Mouse (Mus musculus) kidney, adult 2 months (tissue): ENCODE data around the gene Apopt1. TPM values are rescaled to one million over a fixed set of nuclear protein-coding genes. Genes with fewer than 3 reads are reported as not detected.

Experiments used
- DNase-seq: peaks from one replicate; pipeline ENCODE4 v3.0.0; 2021
- H3K27ac ChIP-seq: fragments of 200-500 bp; 2 replicates; pipeline ENCODE4 v1.5.1; 2012; ENCODE audit warnings: low read depth, low read length, control low read depth, inconsistent platforms; ENCODE audit not compliant: insufficient read depth
- H3K27me3 ChIP-seq: fragments of 200-500 bp; replicated peaks from 2 replicates; pipeline ENCODE4 v1.6.1; 2012; ENCODE audit warnings: mild to moderate bottlenecking, moderate library complexity, low read length, inconsistent platforms; ENCODE audit not compliant: control insufficient read depth, insufficient read depth
- H3K36me3 ChIP-seq: fragments of 200-500 bp; 2 replicates; pipeline ENCODE4 v1.6.1; 2012; ENCODE audit warnings: mild to moderate bottlenecking, moderate library complexity, low read length, inconsistent platforms; ENCODE audit not compliant: control insufficient read depth, insufficient read depth
- H3K4me1 ChIP-seq: fragments of 200-500 bp; 2 replicates; pipeline ENCODE4 v1.6.1; 2011; ENCODE audit warnings: low read length; ENCODE audit not compliant: control insufficient read depth, insufficient read depth
- H3K4me3 ChIP-seq: fragments of 200-500 bp; 2 replicates; pipeline ENCODE4 v1.5.1; 2011; ENCODE audit warnings: mild to moderate bottlenecking, low read depth, low read length, control low read depth; ENCODE audit not compliant: insufficient read depth
- CTCF ChIP-seq: fragments of 200-500 bp; conservative IDR thresholded peaks from 2 replicates; pipeline ENCODE4 v1.5.1; 2011; ENCODE audit warnings: low read depth, mild to moderate bottlenecking, control low read depth, low read length, moderate library complexity, mixed read lengths; ENCODE audit not compliant: insufficient read depth, insufficient read length
- POLR2A ChIP-seq: fragments of 200-500 bp; IDR thresholded peaks from one replicate; pipeline ENCODE4 v1.6.1; 2011; ENCODE audit warnings: low read depth, low read length, control low read depth
- WGBS: fragments of 180-500 bp; shearing (Covaris S2); methylation state at CpG from one replicate; pipeline ENCODE4 v1.1.7; 2018; 5-methylcytosine and 5-hydroxymethylcytosine counted together
- polyA plus RNA-seq: library from polyadenylated mRNA; depleted of rRNA; stranded (reverse); fragments of >200 nt; gene quantifications from 2 replicates; pipeline ENCODE4 v1.2.3, GENCODE M21; 2012

The Apopt1 gene
- polyA plus RNA-seq, 1 experiment, result 68.4 TPM

DNA sequence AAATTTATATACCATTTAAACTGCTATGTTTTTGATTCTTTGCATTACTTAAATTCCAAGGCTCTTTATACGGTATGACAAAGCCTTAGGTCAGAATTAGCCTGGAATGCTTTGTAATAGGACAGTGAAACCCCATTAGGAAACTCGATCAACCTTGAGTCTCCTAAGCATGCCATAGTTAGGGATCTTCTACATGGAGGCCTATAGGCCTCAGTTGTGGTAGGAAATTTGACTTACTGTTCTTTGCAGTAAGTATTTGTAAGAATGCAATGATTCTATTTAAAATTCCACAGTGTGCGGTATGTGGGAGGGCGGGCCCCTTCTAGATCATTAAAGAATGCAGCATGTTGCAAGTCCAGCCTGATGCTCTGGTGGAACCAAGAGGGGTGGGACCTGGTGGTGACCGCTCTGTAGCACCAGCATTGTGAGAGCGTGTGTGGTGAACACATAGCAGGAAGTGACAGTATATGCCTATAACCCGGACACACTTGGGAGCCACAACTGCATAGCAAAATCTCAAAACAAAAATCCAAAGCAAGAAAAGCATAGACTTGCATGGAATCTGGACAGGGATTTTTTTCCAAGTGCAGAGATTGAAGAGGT, 47.3 kb downstream of the Apopt1 start:
- H3K27ac ChIP-seq, result no peak overlapping the region
- TF ChIP-seq CTCF (no peak), POLR2A (no peak)
- H3K27me3 ChIP-seq, result no peaks in the 10 kb centered on the region
- no peak for DNase-seq
- H3K36me3 ChIP-seq, result no peaks in the 10 kb centered on the region
- 55% methylated on average over 7 of the region's 7 CpGs for WGBS
- no peak overlapping the region for H3K4me3 ChIP-seq
- peaks cover 10% of the 10 kb centered on the region; the same call in 1 of the 2 replicates for H3K4me1 ChIP-seq

DNA sequence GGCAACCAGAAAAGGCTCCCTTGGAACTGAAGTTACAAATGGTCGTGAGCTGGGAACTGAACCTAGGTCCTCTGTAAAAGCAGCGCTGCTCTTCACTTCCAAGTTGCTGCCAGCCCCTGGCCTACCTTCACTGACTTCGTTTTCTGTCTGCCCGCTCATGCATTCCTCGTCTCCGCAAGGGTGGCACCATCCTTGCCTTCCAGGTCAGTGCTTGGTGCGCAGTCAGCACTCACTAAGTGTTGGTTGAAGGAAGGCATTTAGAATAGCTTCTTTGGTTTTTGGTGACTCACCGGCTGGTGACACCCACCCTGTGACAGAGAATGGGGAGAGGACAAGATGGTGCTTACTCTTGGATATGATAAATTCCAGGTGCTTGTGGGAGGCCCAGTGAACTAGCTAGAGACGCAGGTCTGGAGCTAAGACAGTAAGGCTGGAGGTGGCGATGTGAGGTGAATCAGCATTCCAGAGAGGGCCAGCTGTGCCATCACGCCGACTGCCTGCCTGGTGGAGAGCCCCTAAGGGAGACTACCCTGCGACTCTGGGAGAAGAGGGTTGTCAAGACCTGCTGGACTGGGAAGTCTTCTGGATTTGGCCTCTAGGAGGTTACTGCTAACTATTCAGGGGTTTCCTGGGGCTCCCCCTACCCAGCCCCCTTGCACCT, 49.7 kb downstream of the Apopt1 start:
- DNase-seq, result no peak
- H3K4me3 ChIP-seq, result no peak overlapping the region
- no peak overlapping the region for H3K27ac ChIP-seq
- no peaks in the 10 kb centered on the region for H3K36me3 ChIP-seq
- H3K4me1 ChIP-seq, result peaks cover 17% of the 10 kb centered on the region; the same call in 1 of the 2 replicates
- WGBS, result 83% methylated on average over 13 of the region's 13 CpGs
- no peak for TF ChIP-seq POLR2A
- no peak for TF ChIP-seq CTCF
- H3K27me3 ChIP-seq, result no peaks in the 10 kb centered on the region

GRCm38 (mm10) chr12:111766313-111767236, 53.5 kb downstream of the Apopt1 start:
- TF ChIP-seq POLR2A, result no peak
- no peak for TF ChIP-seq CTCF
- peak; percentile 42 for DNase-seq
- Histone ChIP-seq H3K4me3 (no peak overlapping the region), H3K4me1 (peaks cover 24% of the 10 kb centered on the region; the same call in 1 of the 2 replicates), H3K27ac (no peak overlapping the region), H3K27me3 (no peaks in the 10 kb centered on the region), H3K36me3 (no peaks in the 10 kb centered on the region)
- WGBS, result 61% methylated on average over 16 of the region's 16 CpGs

DNA sequence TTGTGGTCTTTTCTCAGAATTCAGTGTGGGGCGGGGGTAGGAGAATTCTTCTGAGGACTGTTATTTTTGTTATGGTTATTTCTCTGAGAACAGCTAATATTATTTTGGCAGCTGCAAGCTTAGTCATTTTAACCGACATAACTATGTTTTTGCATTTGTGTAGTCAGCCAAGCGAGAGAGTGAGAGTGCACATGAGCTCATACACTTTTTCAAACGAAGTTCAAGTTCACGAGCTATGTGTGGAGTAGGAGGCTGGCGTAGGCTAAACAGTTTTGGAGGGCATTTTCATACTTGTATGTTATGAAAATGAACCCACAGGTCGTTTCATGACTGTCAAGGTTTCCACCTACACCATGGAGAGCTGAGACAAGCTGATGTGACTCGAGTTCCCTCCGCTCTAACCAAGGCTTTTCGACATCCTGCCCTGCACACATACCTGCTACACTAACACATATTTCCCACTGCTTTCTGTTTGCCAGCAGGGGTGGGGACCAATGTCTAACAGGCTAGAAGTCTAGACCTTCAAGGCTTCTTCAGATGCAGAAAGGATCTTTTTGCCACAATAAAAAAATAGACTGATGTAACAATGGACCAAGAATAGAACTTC, 55.4 kb downstream of the Apopt1 start:
- Histone ChIP-seq H3K4me3 (no peak overlapping the region), H3K4me1 (peaks cover 24% of the 10 kb centered on the region; the same call in 1 of the 2 replicates), H3K27me3 (no peaks in the 10 kb centered on the region), H3K36me3 (no peaks in the 10 kb centered on the region), H3K27ac (no peak overlapping the region)
- 62% methylated on average over 10 of the region's 10 CpGs for WGBS
- no peak for DNase-seq
- TF ChIP-seq CTCF (no peak), POLR2A (no peak)

DNA sequence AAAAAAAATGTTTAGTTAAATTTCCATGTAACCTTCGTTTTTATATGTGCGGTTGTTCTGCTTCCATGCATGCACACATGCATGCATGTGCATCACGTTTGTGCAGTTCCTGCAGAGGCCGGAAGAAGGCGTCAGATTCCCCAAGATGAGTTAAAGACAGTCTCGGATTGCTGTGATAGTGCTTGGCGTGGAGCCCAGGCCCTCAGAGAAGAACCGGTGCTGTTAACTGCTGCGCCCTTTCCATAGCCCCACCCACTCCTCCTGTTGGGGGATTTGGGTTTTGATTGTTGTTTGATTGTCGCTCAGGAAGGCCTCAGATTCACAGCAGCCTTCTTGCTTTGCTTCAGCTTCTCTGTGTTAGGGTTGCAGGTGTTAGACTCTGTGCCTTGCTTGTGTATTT, 56.2 kb downstream of the Apopt1 start:
- H3K27ac ChIP-seq, result no peak overlapping the region
- DNase-seq, result peak; percentile 77

DNA sequence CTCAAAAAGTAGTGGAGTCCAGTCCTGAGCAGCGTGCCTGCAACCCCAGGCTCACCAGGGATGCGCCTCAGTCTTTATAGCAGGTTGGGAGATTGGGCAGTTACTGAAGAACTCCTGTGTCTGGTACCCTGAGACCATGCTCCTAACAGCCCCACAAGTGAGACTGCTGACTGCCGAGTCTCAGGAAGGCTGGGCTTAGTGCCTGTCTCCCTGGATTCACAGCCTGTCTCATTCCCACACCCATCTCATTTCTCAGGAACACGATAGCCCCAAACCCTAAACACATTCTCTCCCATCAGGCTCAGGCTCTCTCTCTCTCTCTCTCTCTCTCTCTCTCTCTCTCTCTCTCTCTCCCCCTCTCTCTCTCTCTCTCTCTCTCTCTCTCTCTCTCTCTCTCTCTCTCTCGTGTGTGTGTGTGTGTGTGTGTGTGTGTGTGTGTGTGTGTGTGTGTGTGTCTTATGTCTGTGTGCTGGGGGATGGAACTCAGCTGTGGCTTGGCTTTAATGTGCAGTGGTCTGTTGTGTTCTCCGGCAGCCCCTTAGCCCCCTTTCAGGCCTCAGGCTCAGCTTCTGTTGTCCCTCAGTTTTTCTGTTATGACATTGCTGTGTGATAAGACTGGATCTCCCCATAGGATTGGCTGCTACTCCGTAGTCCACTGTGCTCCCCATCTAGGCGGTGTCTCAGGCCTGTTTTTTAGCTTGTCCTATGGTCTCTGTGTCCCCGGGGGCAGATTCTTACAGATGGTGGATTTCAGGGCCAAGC, 56.9 kb downstream of the Apopt1 start:
- DNase-seq, result no peak
- WGBS, result 67% methylated on average over 8 of the region's 9 CpGs
- Histone ChIP-seq H3K4me1 (peaks cover 24% of the 10 kb centered on the region; the same call in 1 of the 2 replicates), H3K36me3 (peaks cover 3% of the 10 kb centered on the region; the same call in 1 of the 2 replicates), H3K27me3 (no peaks in the 10 kb centered on the region), H3K4me3 (no peak overlapping the region), H3K27ac (no peak overlapping the region)
- no peak for TF ChIP-seq POLR2A
- no peak for TF ChIP-seq CTCF

More for the DNA sequence above, 56.2 kb downstream of the Apopt1 start:
- 35% methylated on average over 10 of the region's 10 CpGs for WGBS
- H3K4me3 ChIP-seq, result no peak overlapping the region
- H3K4me1 ChIP-seq, result peaks cover 24% of the 10 kb centered on the region; the same call in 1 of the 2 replicates
- H3K36me3 ChIP-seq, result peaks cover 1% of the 10 kb centered on the region; the same call in 1 of the 2 replicates
- no peaks in the 10 kb centered on the region for H3K27me3 ChIP-seq
- TF ChIP-seq CTCF (peak; percentile 37), POLR2A (no peak)
